Mouse (Mus musculus) G1E (cell line): ENCODE data around the gene Kctd14. TPM values are rescaled to one million over a fixed set of nuclear protein-coding genes. Genes with fewer than 3 reads are reported as not detected.
"Not testable (repeated sequence)": the region's sequence is repeated elsewhere in the genome, so short reads cannot be mapped to it uniquely, and the experiment has no call there.

Experiments used
- ATAC-seq: 2 replicates; pipeline ENCODE4 v1.8.0; 2016; ENCODE audit warnings: mild to moderate bottlenecking; ENCODE audit not compliant: insufficient number of reproducible peaks, poor library complexity, low FRiP score, severe bottlenecking; ENCODE audit errors: extremely low read depth
- DNase-seq: peaks from one replicate; pipeline ENCODE4 v3.0.0; 2012; ENCODE audit warnings: low spot score
- H3K27me3 ChIP-seq: 2 replicates; pipeline ENCODE4 v1.6.1; 2012; ENCODE audit warnings: mild to moderate bottlenecking, low read length, inconsistent platforms; ENCODE audit not compliant: insufficient read depth
- H3K36me3 ChIP-seq: replicated peaks from 2 replicates; pipeline ENCODE3; 2012; ENCODE audit warnings: mild to moderate bottlenecking, inconsistent platforms
- H3K4me1 ChIP-seq: 2 replicates; pipeline ENCODE4 v1.6.1; 2012; ENCODE audit warnings: low read depth, low read length, inconsistent platforms, mixed read lengths; ENCODE audit not compliant: insufficient read depth
- H3K4me3 ChIP-seq: 2 replicates; pipeline ENCODE4 v1.5.1; 2012; ENCODE audit warnings: low read depth, mild to moderate bottlenecking, inconsistent platforms, low read length, moderate library complexity, mixed read lengths
- H3K9me3 ChIP-seq: replicated peaks from 2 replicates; pipeline ENCODE4 v1.6.1; 2012; ENCODE audit warnings: inconsistent platforms
- CTCF ChIP-seq: IDR thresholded peaks from 2 replicates; pipeline ENCODE4 v1.5.1; 2012; ENCODE audit warnings: low read depth, low read length, inconsistent platforms, mixed read lengths
- GATA1 ChIP-seq: IDR thresholded peaks from 2 replicates; pipeline ENCODE4 v1.6.1; 2012; ENCODE audit warnings: borderline replicate concordance, low read length, inconsistent platforms, mixed read lengths
- GATA2 ChIP-seq: IDR thresholded peaks from 2 replicates; pipeline ENCODE4 v1.6.1; 2012; ENCODE audit warnings: low read depth, low read length, inconsistent platforms, borderline replicate concordance
- POLR2AphosphoS5 ChIP-seq: IDR thresholded peaks from 2 replicates; pipeline ENCODE4 v1.6.1; 2012; ENCODE audit warnings: low read depth, low read length, inconsistent platforms; ENCODE audit not compliant: insufficient replicate concordance
- TAL1 ChIP-seq: conservative IDR thresholded peaks from 2 replicates; pipeline ENCODE4 v1.6.1; 2012; ENCODE audit warnings: low read depth, low read length, inconsistent platforms, mixed read lengths
- polyA plus RNA-seq: library from polyadenylated mRNA; stranded (reverse); fragments of >175 nt; gene quantifications from 2 replicates; pipeline ENCODE4 v1.2.3, GENCODE M21; 2012
- total RNA-seq, 2 experiments: library from RNA; stranded (forward) in 1 of 2; stranded (reverse) in 1 of 2; fragments of 200-1000 nt in 1 of 2; fragments of >200 nt in 1 of 2; fragmentation: Nextera tagmentation in 1 of 2; gene quantifications; 2 replicates each; pipeline ENCODE4 v1.2.3; 2014 to 2017

Kctd14 gene
- total and polyA plus RNA-seq, 3 experiments = 0.11 TPM; not detected in 2

GRCm38 (mm10) chr7:97429705-97430104 lies 21.4 kb upstream of the Kctd14 start:
- peaks cover 13% of the 10 kb centered on the region for H3K27me3 ChIP-seq
- no peaks in the 10 kb centered on the region for H3K9me3 ChIP-seq
- TF ChIP-seq TAL1 (no peak), GATA2 (no peak), GATA1 (no peak), CTCF (no peak), POLR2AphosphoS5 (no peak)
- no peaks in the 10 kb centered on the region; the same call in 1 of the 2 replicates for H3K4me1 ChIP-seq
- no peak for ATAC-seq
- H3K36me3 ChIP-seq = no peaks in the 10 kb centered on the region
- no peak for DNase-seq
- H3K4me3 ChIP-seq = no peak overlapping the region

- not testable (repeated sequence) for H3K9me3 ChIP-seq, H3K4me3 ChIP-seq, DNase-seq, H3K36me3 ChIP-seq, ATAC-seq, H3K4me1 ChIP-seq
- H3K27me3 ChIP-seq = peaks cover 16% of the 10 kb centered on the region
Measured at GRCm38 (mm10) chr7:97433517-97433916, 17.6 kb upstream of the Kctd14 start.

- ATAC-seq (no peak), DNase-seq (no peak)
- Histone ChIP-seq H3K36me3 (no peaks in the 10 kb centered on the region), H3K27me3 (peaks cover 16% of the 10 kb centered on the region), H3K4me3 (no peak overlapping the region), H3K4me1 (no peaks in the 10 kb centered on the region), H3K9me3 (no peaks in the 10 kb centered on the region)
- TF ChIP-seq GATA1 = no peak
- no peak for TF ChIP-seq TAL1
- no peak for TF ChIP-seq CTCF
- no peak for TF ChIP-seq GATA2
- TF ChIP-seq POLR2AphosphoS5 = no peak
Measured at GRCm38 (mm10) chr7:97434517-97434916, 16.6 kb upstream of the Kctd14 start.

- no peak overlapping the region for H3K4me3 ChIP-seq
- DNase-seq (no peak), ATAC-seq (no peak)
- no peaks in the 10 kb centered on the region for H3K4me1 ChIP-seq
- H3K36me3 ChIP-seq = no peaks in the 10 kb centered on the region
- TF ChIP-seq CTCF (no peak), TAL1 (no peak), POLR2AphosphoS5 (no peak), GATA1 (no peak), GATA2 (no peak)
- peaks cover 6% of the 10 kb centered on the region; the same call in 1 of the 2 replicates for H3K9me3 ChIP-seq
- peaks cover 18% of the 10 kb centered on the region for H3K27me3 ChIP-seq
Measured at GRCm38 (mm10) chr7:97438986-97439385, 12.1 kb upstream of the Kctd14 start.

GRCm38 (mm10) chr7:97446171-97446925 lies 4.8 kb upstream of the Kctd14 start:
- no peak for TF ChIP-seq TAL1
- TF ChIP-seq GATA2 = no peak
- TF ChIP-seq POLR2AphosphoS5 = no peak
- no peak for TF ChIP-seq CTCF
- DNase-seq = no peak
- no peak for ATAC-seq
- H3K4me3 ChIP-seq = no peak overlapping the region
- H3K36me3 ChIP-seq = no peaks in the 10 kb centered on the region
- no peaks in the 10 kb centered on the region; the same call in 1 of the 2 replicates for H3K9me3 ChIP-seq
- H3K4me1 ChIP-seq = no peaks in the 10 kb centered on the region
- H3K27me3 ChIP-seq = peaks cover 7% of the 10 kb centered on the region; the same call in 1 of the 2 replicates

- Histone ChIP-seq H3K9me3 (no peaks in the 10 kb centered on the region), H3K36me3 (no peaks in the 10 kb centered on the region), H3K4me3 (no peak overlapping the region), H3K4me1 (no peaks in the 10 kb centered on the region), H3K27me3 (peaks cover 11% of the 10 kb centered on the region)
- ATAC-seq (no peak), DNase-seq (no peak)
- TF ChIP-seq CTCF = no peak
- no peak for TF ChIP-seq GATA1
- TF ChIP-seq GATA2 = no peak
Measured at GRCm38 (mm10) chr7:97447050-97447531, 4.0 kb upstream of the Kctd14 start.

GRCm38 (mm10) chr7:97452196-97452595 lies 1.1 kb downstream of the Kctd14 start:
- ATAC-seq = no peak
- Histone ChIP-seq H3K9me3 (no peaks in the 10 kb centered on the region), H3K27me3 (peaks cover 35% of the 10 kb centered on the region), H3K4me1 (no peaks in the 10 kb centered on the region; the same call in 1 of the 2 replicates), H3K4me3 (no peak overlapping the region), H3K36me3 (no peaks in the 10 kb centered on the region)
- TF ChIP-seq TAL1 = no peak
- TF ChIP-seq CTCF = no peak
- no peak for TF ChIP-seq GATA1
- no peak for TF ChIP-seq GATA2
- TF ChIP-seq POLR2AphosphoS5 = no peak
- DNase-seq = no peak
